Mouse (Mus musculus): ENCODE measurements around the gene Bik. TPM values are rescaled to one million over a fixed set of nuclear protein-coding genes. Genes with fewer than 3 reads are reported as not detected.

The Bik gene
- polyA plus RNA-seq, 1 experiment from 2014 or later = 6.2 TPM

GRCm38 (mm10) chr15:83484311-83484710 lies 42.4 kb upstream of the Bik start:
- DNase-seq (no peak), ATAC-seq (no peak)
- Histone ChIP-seq H3K36me3 (replicated peaks; ENCODE audit: insufficient read depth, low read length) (no peaks in the 10 kb centered on the region), H3K4me1 (ENCODE audit: insufficient read depth) (no peaks in the 10 kb centered on the region; the same call in 1 of the 2 replicates), H3K9me3 (ENCODE audit: low read length) (no peaks in the 10 kb centered on the region), H3K27ac (ENCODE audit: low read depth) (no peak overlapping the region), H3K4me2 (ENCODE audit: low read depth, low read length) (no peak overlapping the region), H3K27me3 (ENCODE audit: insufficient read depth, low read length) (no peaks in the 10 kb centered on the region), H3K4me3 (ENCODE audit: low read depth, low read length) (no peak overlapping the region), H3K9ac (replicated peaks) (no peak overlapping the region)
- WGBS (ENCODE audit: insufficient replicate concordance) = 87% methylated on average over 10 of the region's 10 CpGs
- TF ChIP-seq CTCF (IDR thresholded peaks at IDR 0.05; ENCODE audit: low read depth) (no peak), EP300 (IDR thresholded peaks at IDR 0.05; ENCODE audit: low read depth) (no peak)

DNA sequence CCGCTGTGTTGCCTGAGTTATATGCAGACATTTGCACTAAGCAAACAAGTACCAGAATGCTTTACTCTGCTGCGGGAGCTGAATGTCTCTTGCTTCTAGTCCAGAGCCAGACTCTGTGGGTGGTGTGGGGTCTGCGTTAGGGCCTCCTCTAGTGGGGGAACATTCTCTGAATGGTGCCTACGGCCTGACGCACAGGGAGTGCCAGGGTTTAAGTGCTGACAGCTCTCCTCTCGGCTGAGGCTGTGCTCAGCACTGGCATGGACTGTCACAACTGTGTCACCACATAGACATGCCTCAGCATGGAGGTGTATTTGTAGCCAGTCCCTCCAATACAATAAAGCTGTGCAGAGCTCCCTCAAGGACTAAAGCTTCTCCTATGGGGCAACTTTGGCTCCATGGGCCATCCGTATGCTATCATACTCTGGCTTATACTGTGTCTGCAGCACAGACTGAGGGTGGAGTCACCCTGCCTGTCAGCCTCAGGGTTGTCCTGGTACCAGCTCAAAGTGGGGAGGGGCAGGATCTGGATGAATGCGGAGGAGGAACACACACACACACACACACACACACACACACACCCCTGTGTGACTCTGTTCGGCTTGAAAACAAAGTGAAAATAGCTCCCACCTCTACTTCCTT lies 39.1 kb upstream of the Bik start:
- Histone ChIP-seq H3K27ac (ENCODE audit: low read depth) (no peak overlapping the region), H3K9ac (replicated peaks) (no peak overlapping the region), H3K4me2 (ENCODE audit: low read depth, low read length) (no peak overlapping the region), H3K4me1 (ENCODE audit: insufficient read depth) (no peaks in the 10 kb centered on the region), H3K36me3 (replicated peaks; ENCODE audit: insufficient read depth, low read length) (no peaks in the 10 kb centered on the region), H3K27me3 (ENCODE audit: insufficient read depth, low read length) (no peaks in the 10 kb centered on the region), H3K4me3 (ENCODE audit: low read depth, low read length) (no peak overlapping the region), H3K9me3 (ENCODE audit: low read length) (no peaks in the 10 kb centered on the region)
- ATAC-seq (no peak), DNase-seq (no peak)
- TF ChIP-seq CTCF (IDR thresholded peaks at IDR 0.05; ENCODE audit: low read depth) (no peak), EP300 (IDR thresholded peaks at IDR 0.05; ENCODE audit: low read depth) (no peak)
- 73% methylated on average over 9 of the region's 9 CpGs for WGBS (ENCODE audit: insufficient replicate concordance)

- 0 out of 2 replicates have a peak, but pooled peaks cover 5% of the 10 kb centered on the region for H3K4me1 ChIP-seq (ENCODE audit: insufficient read depth)
- no peaks in the 10 kb centered on the region for H3K27me3 ChIP-seq (ENCODE audit: insufficient read depth, low read length)
- H3K9ac ChIP-seq (replicated peaks) = no peak overlapping the region
- no peaks in the 10 kb centered on the region for H3K36me3 ChIP-seq (replicated peaks; ENCODE audit: insufficient read depth, low read length)
- DNase-seq (no peak), ATAC-seq (no peak)
- TF ChIP-seq EP300 (IDR thresholded peaks at IDR 0.05; ENCODE audit: low read depth) (no peak), CTCF (IDR thresholded peaks at IDR 0.05; ENCODE audit: low read depth) (no peak)
- no peak overlapping the region for H3K27ac ChIP-seq (ENCODE audit: low read depth)
- no peaks in the 10 kb centered on the region for H3K9me3 ChIP-seq (ENCODE audit: low read length)
- no peak overlapping the region for H3K4me2 ChIP-seq (ENCODE audit: low read depth, low read length)
- WGBS (ENCODE audit: insufficient replicate concordance) = 92% methylated on average over 20 of the region's 20 CpGs
- H3K4me3 ChIP-seq (ENCODE audit: low read depth, low read length) = no peak overlapping the region
These were observed 37.2 kb upstream of the Bik start for GRCm38 (mm10) chr15:83489471-83489870.

GRCm38 (mm10) chr15:83491891-83492290 lies 34.8 kb upstream of the Bik start:
- H3K9ac ChIP-seq (replicated peaks) = no peak overlapping the region
- no peak overlapping the region for H3K4me3 ChIP-seq (ENCODE audit: low read depth, low read length)
- H3K36me3 ChIP-seq (replicated peaks; ENCODE audit: insufficient read depth, low read length) = no peaks in the 10 kb centered on the region
- TF ChIP-seq EP300 (IDR thresholded peaks at IDR 0.05; ENCODE audit: low read depth) = no peak
- TF ChIP-seq CTCF (IDR thresholded peaks at IDR 0.05; ENCODE audit: low read depth) = no peak
- no peaks in the 10 kb centered on the region for H3K27me3 ChIP-seq (ENCODE audit: insufficient read depth, low read length)
- H3K27ac ChIP-seq (ENCODE audit: low read depth) = no peak overlapping the region
- H3K4me1 ChIP-seq (ENCODE audit: insufficient read depth) = 0 out of 2 replicates have a peak, but pooled peaks cover 5% of the 10 kb centered on the region
- ATAC-seq (no peak), DNase-seq (no peak)
- H3K4me2 ChIP-seq (ENCODE audit: low read depth, low read length) = no peak overlapping the region
- WGBS (ENCODE audit: insufficient replicate concordance) = 77% methylated on average over 5 of the region's 5 CpGs
- H3K9me3 ChIP-seq (ENCODE audit: low read length) = no peaks in the 10 kb centered on the region

- no peak overlapping the region for H3K4me2 ChIP-seq (ENCODE audit: low read depth, low read length)
- no peak for ATAC-seq
- H3K4me1 ChIP-seq (ENCODE audit: insufficient read depth) = 0 out of 2 replicates have a peak, but pooled peaks cover 5% of the 10 kb centered on the region
- no peak overlapping the region for H3K27ac ChIP-seq (ENCODE audit: low read depth)
- H3K9ac ChIP-seq (replicated peaks) = no peak overlapping the region
- no peaks in the 10 kb centered on the region for H3K27me3 ChIP-seq (ENCODE audit: insufficient read depth, low read length)
- DNase-seq = no peak
- WGBS (ENCODE audit: insufficient replicate concordance) = 67% methylated on average over 7 of the region's 7 CpGs
- H3K9me3 ChIP-seq (ENCODE audit: low read length) = no peaks in the 10 kb centered on the region
- no peaks in the 10 kb centered on the region for H3K36me3 ChIP-seq (replicated peaks; ENCODE audit: insufficient read depth, low read length)
- TF ChIP-seq EP300 (IDR thresholded peaks at IDR 0.05; ENCODE audit: low read depth) = 0 out of 2 replicates have a peak, but pooled peaks have one; percentile 12
- TF ChIP-seq CTCF (IDR thresholded peaks at IDR 0.05; ENCODE audit: low read depth) = no peak
- no peak overlapping the region for H3K4me3 ChIP-seq (ENCODE audit: low read depth, low read length)
These were observed 32.6 kb upstream of the Bik start for GRCm38 (mm10) chr15:83493856-83494571.

- Histone ChIP-seq H3K36me3 (replicated peaks; ENCODE audit: insufficient read depth, low read length) (no peaks in the 10 kb centered on the region), H3K4me2 (ENCODE audit: low read depth, low read length) (no peak overlapping the region), H3K4me3 (ENCODE audit: low read depth, low read length) (no peak overlapping the region), H3K27ac (ENCODE audit: low read depth) (no peak overlapping the region), H3K9me3 (ENCODE audit: low read length) (no peaks in the 10 kb centered on the region), H3K9ac (replicated peaks) (no peak overlapping the region), H3K4me1 (ENCODE audit: insufficient read depth) (0 out of 2 replicates have a peak, but pooled peaks cover 5% of the 10 kb centered on the region), H3K27me3 (ENCODE audit: insufficient read depth, low read length) (no peaks in the 10 kb centered on the region)
- 83% methylated on average over 6 of the region's 6 CpGs for WGBS (ENCODE audit: insufficient replicate concordance)
- ATAC-seq (no peak), DNase-seq (no peak)
- no peak for TF ChIP-seq EP300 (IDR thresholded peaks at IDR 0.05; ENCODE audit: low read depth)
- TF ChIP-seq CTCF (IDR thresholded peaks at IDR 0.05; ENCODE audit: low read depth) = no peak
These were observed 32.1 kb upstream of the Bik start for GRCm38 (mm10) chr15:83494572-83494920.

All from liver, postnatal 0 days (tissue).